Comparison of ENCODE assay signal across 8 mouse cellular contexts in genomic region chr7:67421476-67422186, GRCm38 (mm10). TPM values are rescaled to one million over a fixed set of nuclear protein-coding genes. Genes with fewer than 3 reads are reported as not detected.
A peak's percentile ranks its signal among the peaks of the same experiment; 100 is the strongest.
DNase-seq lines count a peak whose midpoint lies in the region; ATAC-seq and TF ChIP-seq lines count a peak whose summit lies in the region.

No protein-coding gene starts in this region.

- peak overlapping the region; percentile 6; the same call in 1 of the 2 replicates for H3K27ac ChIP-seq in left cerebral cortex, adult 2 months

- no peak for TF ChIP-seq CTCF in left cerebral cortex, adult 2 months (IDR thresholded peaks at IDR 0.05)

- intact Hi-C loops in left cerebral cortex, adult 2 months (cut with DNase I) = no loop called here

- peak; percentile 83 for ATAC-seq in activated CD4-positive, CD25-positive, alpha-beta regulatory T cell, adult 4 months
- peak; percentile 69 for ATAC-seq in megakaryocyte progenitor cell, adult 5-6 weeks (replicated peaks; ENCODE audit: poor library complexity)

- no peak overlapping the region for H3K4me3 ChIP-seq in left cerebral cortex, adult 2 months

- peak in 1 of 2 experiments; percentile 37 for DNase-seq in left cerebral cortex, adult 2 months (ENCODE audit: extremely low spot score in 1 of 2, low spot score in 2 of 2)
- no peak for DNase-seq in left cerebral cortex, adult 18-20 months (ENCODE audit: low spot score in 2 of 2)
- DNase-seq in gastrocnemius, adult 18-20 months (ENCODE audit: low spot score) = peak; percentile 65
- peak; percentile 62 for DNase-seq in induced T-regulatory cell, adult 2 months (ENCODE audit: low read depth)
- peak; percentile 73 for DNase-seq in thymus, postnatal 25 days
- no peak for DNase-seq in spleen, postnatal 4 days (ENCODE audit: low spot score in 2 of 2)

RNA-seq across cellular contexts. Expression of gene Mef2a, which starts 49.0 kb away (rescaled TPM):
- total RNA-seq in left cerebral cortex, adult 2 months (2021) = 100 to 1,000 TPM; 107 to 109 TPM
- 100 to 1,000 TPM; 115 to 120 TPM for total RNA-seq in left cerebral cortex, adult 18-20 months (2021)
- polyA plus RNA-seq in activated CD4-positive, CD25-positive, alpha-beta regulatory T cell, adult 4 months (2017; shearing (Covaris generic)) = 10 to 100 TPM; 10.5 to 11.3 TPM
- 100 to 1,000 TPM in 1 of 2 experiments, 10 to 100 TPM in 1; 87.3 to 105 TPM for total RNA-seq in gastrocnemius, adult 18-20 months (2021)
- total RNA-seq in megakaryocyte progenitor cell, adult 5-6 weeks (2015) = 36.4 and 43.9 TPM in 2 replicates
- total RNA-seq in megakaryocyte progenitor cell, adult 5-6 weeks (2017) = 15.0 and 18.4 TPM in 2 replicates

Comparison
In these comparisons a context has a peak if more than half of its experiments do, and no peak if none do; other contexts are left out.
1. DNase-seq: peak in gastrocnemius, adult 18-20 months (single experiment), induced T-regulatory cell, adult 2 months (single experiment) and thymus, postnatal 25 days (single experiment); none in left cerebral cortex, adult 18-20 months (0 of 2) and spleen, postnatal 4 days (0 of 2).